Mouse (Mus musculus) heart, embryonic 11.5 days (tissue): ENCODE measurements around the gene Casq1. TPM values are rescaled to one million over a fixed set of nuclear protein-coding genes. Genes with fewer than 3 reads are reported as not detected.

Source experiments
- ATAC-seq: fragments of 200-750 bp; cut with Nextera tagmentation; replicated peaks from 2 replicates; pipeline ENCODE4 v1.8.0; 2017; ENCODE audit warnings: moderate library complexity; ENCODE audit not compliant: insufficient number of reproducible peaks, low FRiP score, low TSS enrichment
- H3K27ac ChIP-seq: fragments of 300-500 bp; sonication (generic); 2 replicates; pipeline ENCODE4 v1.5.1; 2014; ENCODE audit warnings: mild to moderate bottlenecking, low read depth, low read length
- H3K27me3 ChIP-seq: fragments of 300-500 bp; sonication (generic); 2 replicates; pipeline ENCODE4 v1.6.1; 2014; ENCODE audit warnings: mild to moderate bottlenecking, low read length, mixed read lengths; ENCODE audit not compliant: control insufficient read depth, insufficient read depth
- H3K36me3 ChIP-seq: fragments of 300-500 bp; sonication (generic); 2 replicates; pipeline ENCODE4 v1.6.1; 2014; ENCODE audit warnings: mild to moderate bottlenecking, low read length, moderate library complexity, mixed read lengths; ENCODE audit not compliant: control insufficient read depth, insufficient read depth
- H3K4me1 ChIP-seq: fragments of 300-500 bp; sonication (generic); 2 replicates; pipeline ENCODE4 v1.6.1; 2014; ENCODE audit warnings: low read length; ENCODE audit not compliant: control insufficient read depth, insufficient read depth
- H3K4me2 ChIP-seq: fragments of 300-500 bp; sonication (generic); 2 replicates; pipeline ENCODE4 v1.6.1; 2014; ENCODE audit warnings: mild to moderate bottlenecking, moderate library complexity
- H3K4me3 ChIP-seq: fragments of 300-500 bp; sonication (generic); 2 replicates; pipeline ENCODE4 v1.5.1; 2014; ENCODE audit warnings: low read depth, low read length
- H3K9ac ChIP-seq: fragments of 300-500 bp; sonication (generic); 2 replicates; pipeline ENCODE4 v1.6.1; 2014; ENCODE audit warnings: mild to moderate bottlenecking, low read depth, low read length, moderate library complexity
- H3K9me3 ChIP-seq: fragments of 300-500 bp; sonication (generic); replicated peaks from 2 replicates; pipeline ENCODE4 v1.6.1; 2016; ENCODE audit warnings: low read length; ENCODE audit not compliant: control insufficient read depth
- WGBS: fragments of 180-500 bp; shearing (Covaris S2); extraction: QIAGEN DNeasy Blood & Tissue Kit; methylation state at CpG from one replicate; pipeline ENCODE4 v1.1.7; 2014; ENCODE audit not compliant: insufficient replicate concordance; 5-methylcytosine and 5-hydroxymethylcytosine counted together
- polyA plus RNA-seq: library from polyadenylated mRNA; unstranded; fragments of >200 nt; fragmentation: Nextera tagmentation; extraction: Ambion mirVana; gene quantifications from 2 replicates; pipeline ENCODE4 v1.2.1, GENCODE M21; 2014

Casq1 gene
- polyA plus RNA-seq, 1 experiment from 2014 or later = 205 TPM

- 0 out of 2 replicates have a peak, but pooled peaks have one; percentile 7 for ATAC-seq
- H3K4me1 ChIP-seq = peaks cover 59% of the 10 kb centered on the region
- H3K36me3 ChIP-seq = peaks cover 13% of the 10 kb centered on the region; the same call in 1 of the 2 replicates
- no peak overlapping the region for H3K9ac ChIP-seq
- 38% methylated on average over 2 of the region's 2 CpGs for WGBS
- no peaks in the 10 kb centered on the region for H3K9me3 ChIP-seq
- H3K4me2 ChIP-seq = peak overlapping the region; percentile 3; the same call in 1 of the 2 replicates
- H3K27me3 ChIP-seq = no peaks in the 10 kb centered on the region
- no peak overlapping the region for H3K4me3 ChIP-seq
- peak overlapping the region; percentile 82 for H3K27ac ChIP-seq
Observed at GRCm38 (mm10) chr1:172202894-172203522, 16.7 kb downstream of the Casq1 start.

DNA sequence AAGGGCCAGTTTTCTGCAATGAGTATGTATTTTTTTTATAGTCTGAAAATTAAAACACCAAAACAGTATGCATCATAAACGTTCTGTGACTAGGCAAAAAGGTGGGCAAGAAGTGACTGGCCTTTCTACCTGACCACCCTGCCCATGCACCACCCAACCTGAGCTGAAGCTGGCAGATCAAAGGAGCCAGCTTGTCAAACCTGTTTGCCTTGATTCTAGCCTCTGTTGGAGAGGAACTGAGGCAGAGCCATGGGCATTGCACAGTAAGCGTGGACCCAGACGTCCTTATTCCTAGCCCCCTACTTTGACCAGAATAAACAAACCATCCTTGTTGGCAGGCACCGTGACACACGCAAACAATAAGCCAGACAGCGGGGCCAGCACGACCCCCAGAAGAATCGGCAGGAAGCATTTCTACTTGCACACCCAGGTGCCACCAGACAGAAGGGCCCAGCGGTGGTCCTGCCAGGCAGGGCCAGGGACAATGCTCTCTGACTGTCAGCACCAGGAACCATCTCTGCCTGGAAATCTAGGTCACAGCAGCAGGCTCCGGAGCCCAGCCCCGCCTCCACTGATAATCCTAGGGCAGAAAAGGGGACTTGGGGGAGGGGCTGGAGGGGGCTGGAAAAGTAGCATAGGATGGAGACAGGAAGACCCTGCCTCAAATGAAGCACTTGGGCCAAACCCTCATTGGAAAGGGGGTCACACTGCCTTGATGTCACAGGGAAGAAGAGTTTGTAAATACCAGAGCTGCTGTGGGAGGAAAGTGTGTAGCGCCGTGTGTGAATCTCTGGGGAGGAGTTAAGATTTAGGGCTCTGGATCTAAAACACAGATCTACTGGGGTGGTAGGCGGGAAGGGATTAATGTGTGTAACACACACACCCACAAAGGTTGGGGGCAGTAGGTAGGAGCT, 17.4 kb downstream of the Casq1 start:
- H3K9ac ChIP-seq = peak overlapping the region; percentile 48; the same call in 1 of the 2 replicates
- no peaks in the 10 kb centered on the region for H3K9me3 ChIP-seq
- WGBS = 12% methylated on average over 14 of the region's 14 CpGs
- H3K4me1 ChIP-seq = peaks cover 56% of the 10 kb centered on the region
- no peak for ATAC-seq
- 0 out of 2 replicates have a peak overlapping the region, but pooled peaks have one; percentile 8 for H3K4me3 ChIP-seq
- H3K27ac ChIP-seq = peak overlapping the region; percentile 82
- peak overlapping the region; percentile 49 for H3K4me2 ChIP-seq
- peaks cover 13% of the 10 kb centered on the region; the same call in 1 of the 2 replicates for H3K36me3 ChIP-seq
- no peaks in the 10 kb centered on the region for H3K27me3 ChIP-seq

DNA sequence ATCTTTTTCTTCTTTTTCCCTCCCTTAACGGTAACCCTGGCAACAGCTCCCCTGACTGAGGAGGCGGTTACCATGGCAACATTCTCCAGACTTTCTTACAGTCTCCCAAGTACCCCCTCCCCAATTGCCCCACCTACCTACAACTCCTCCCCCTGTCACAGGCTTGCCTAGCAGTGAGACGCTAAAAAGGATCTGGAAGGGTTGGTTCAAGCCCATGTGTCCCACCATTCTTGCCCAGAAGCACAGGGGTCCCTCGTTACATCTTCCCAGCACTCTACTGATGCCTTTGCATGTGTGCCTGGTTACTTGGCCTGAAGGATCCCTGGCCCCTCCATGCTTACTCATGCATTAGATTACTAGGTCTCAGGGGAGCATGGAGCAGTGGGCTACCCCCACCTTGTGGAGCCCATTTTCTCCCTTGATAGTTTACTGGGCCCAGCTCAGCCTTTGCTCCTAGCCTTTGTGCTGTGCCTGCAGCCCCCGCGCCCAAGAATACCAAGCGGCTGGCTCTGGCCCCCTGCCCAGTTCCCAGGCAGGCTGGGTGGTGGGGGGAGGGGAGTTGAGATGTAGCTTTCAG, 18.7 kb downstream of the Casq1 start:
- peaks cover 50% of the 10 kb centered on the region for H3K4me1 ChIP-seq

DNA sequence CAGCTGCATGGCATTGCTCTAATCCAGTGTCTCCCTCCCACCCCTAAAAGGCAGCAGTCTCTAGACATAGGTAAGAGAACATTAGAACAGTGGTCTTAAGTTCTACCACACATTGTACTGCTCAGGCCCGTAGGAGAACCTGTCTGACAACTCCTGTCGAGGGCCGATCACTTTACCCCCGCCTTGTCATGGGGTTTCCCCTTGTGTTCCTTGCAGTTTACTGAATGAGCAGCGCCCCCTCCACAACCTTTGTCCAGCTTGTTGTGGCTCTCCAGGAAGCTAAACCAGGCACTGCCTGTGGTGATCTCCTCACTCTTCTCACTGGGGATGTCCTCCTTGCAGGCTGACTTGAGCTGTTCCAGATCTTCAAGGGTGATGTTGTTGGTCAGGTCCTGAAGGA, 19.5 kb downstream of the Casq1 start:
- Histone ChIP-seq H3K9me3 (no peaks in the 10 kb centered on the region), H3K4me1 (peaks cover 44% of the 10 kb centered on the region), H3K27ac (no peak overlapping the region), H3K4me2 (no peak overlapping the region), H3K36me3 (peaks cover 29% of the 10 kb centered on the region), H3K4me3 (no peak overlapping the region), H3K27me3 (no peaks in the 10 kb centered on the region), H3K9ac (no peak overlapping the region)
- ATAC-seq = no peak
- 84% methylated on average over 5 of the region's 5 CpGs for WGBS

More for the DNA sequence above, 18.7 kb downstream of the Casq1 start:
- WGBS = 46% methylated on average over 7 of the region's 7 CpGs
- no peak overlapping the region for H3K27ac ChIP-seq
- H3K4me3 ChIP-seq = no peak overlapping the region
- H3K4me2 ChIP-seq = no peak overlapping the region
- no peak for ATAC-seq
- peaks cover 23% of the 10 kb centered on the region for H3K36me3 ChIP-seq
- H3K9ac ChIP-seq = no peak overlapping the region
- H3K9me3 ChIP-seq = no peaks in the 10 kb centered on the region
- H3K27me3 ChIP-seq = no peaks in the 10 kb centered on the region

GRCm38 (mm10) chr1:172198996-172199395, 20.7 kb downstream of the Casq1 start:
- H3K27me3 ChIP-seq = no peaks in the 10 kb centered on the region
- H3K36me3 ChIP-seq = peaks cover 33% of the 10 kb centered on the region
- no peak overlapping the region for H3K27ac ChIP-seq
- no peak for ATAC-seq
- H3K4me3 ChIP-seq = no peak overlapping the region
- H3K9ac ChIP-seq = no peak overlapping the region
- H3K4me2 ChIP-seq = no peak overlapping the region
- peaks cover 38% of the 10 kb centered on the region for H3K4me1 ChIP-seq
- WGBS = 89% methylated on average over 4 of the region's 4 CpGs
- H3K9me3 ChIP-seq = no peaks in the 10 kb centered on the region

DNA sequence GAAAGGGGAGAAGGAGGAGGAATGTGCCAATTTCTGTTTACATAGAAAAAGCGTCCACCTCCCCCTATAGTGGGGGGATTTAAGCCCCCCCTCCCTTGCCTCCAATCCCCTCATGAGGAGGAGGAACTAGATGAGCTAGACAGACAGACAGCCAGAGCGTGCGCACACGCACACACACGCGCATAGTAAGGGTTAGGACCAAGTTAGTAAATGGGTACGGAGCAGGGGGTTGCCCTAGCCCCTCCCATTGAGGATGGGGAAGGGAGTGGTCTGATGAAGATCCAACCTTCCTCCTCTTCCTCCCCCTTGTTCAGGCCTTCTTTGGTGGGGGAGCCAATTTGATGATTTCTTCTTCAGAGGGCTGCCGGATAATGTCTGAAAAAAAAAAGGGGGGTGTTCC, 21.4 kb downstream of the Casq1 start:
- no peak overlapping the region for H3K4me2 ChIP-seq
- 87% methylated on average over 8 of the region's 8 CpGs for WGBS
- ATAC-seq = no peak
- H3K27me3 ChIP-seq = no peaks in the 10 kb centered on the region
- H3K4me1 ChIP-seq = peaks cover 31% of the 10 kb centered on the region
- H3K9ac ChIP-seq = no peak overlapping the region
- no peak overlapping the region for H3K27ac ChIP-seq
- H3K4me3 ChIP-seq = no peak overlapping the region
- H3K36me3 ChIP-seq = peaks cover 36% of the 10 kb centered on the region
- no peaks in the 10 kb centered on the region for H3K9me3 ChIP-seq

GRCm38 (mm10) chr1:172197851-172198250, 21.8 kb downstream of the Casq1 start:
- Histone ChIP-seq H3K9ac (no peak overlapping the region), H3K4me1 (peaks cover 26% of the 10 kb centered on the region), H3K27me3 (no peaks in the 10 kb centered on the region), H3K9me3 (no peaks in the 10 kb centered on the region), H3K36me3 (peaks cover 36% of the 10 kb centered on the region), H3K27ac (no peak overlapping the region), H3K4me2 (no peak overlapping the region), H3K4me3 (no peak overlapping the region)
- WGBS = 71% methylated on average over 5 of the region's 5 CpGs
- ATAC-seq = no peak

DNA sequence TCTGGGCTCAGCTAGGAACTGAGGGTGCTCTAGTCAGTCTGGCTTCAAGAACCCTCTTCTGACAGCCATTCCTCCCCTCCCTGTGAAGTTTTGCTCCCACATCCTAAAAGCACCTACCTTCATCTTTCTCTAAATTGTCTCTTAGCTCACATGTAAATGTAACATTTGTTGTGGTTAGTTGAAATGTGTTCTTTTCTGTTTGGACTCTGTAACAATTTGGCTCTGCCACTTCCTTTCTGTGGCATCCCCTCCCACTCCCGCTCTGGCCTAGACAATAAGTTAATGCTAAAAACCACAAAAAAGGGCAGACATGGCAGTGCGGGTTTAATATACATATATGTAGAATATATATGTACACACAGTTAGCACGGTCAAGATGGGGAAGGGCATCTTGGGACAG, 22.5 kb downstream of the Casq1 start:
- H3K27me3 ChIP-seq = no peaks in the 10 kb centered on the region
- no peak for ATAC-seq
- WGBS = 81% methylated on average over 3 of the region's 3 CpGs

More for the DNA sequence above, 22.5 kb downstream of the Casq1 start:
- Histone ChIP-seq H3K4me3 (no peak overlapping the region), H3K9me3 (no peaks in the 10 kb centered on the region), H3K4me1 (peaks cover 19% of the 10 kb centered on the region), H3K36me3 (peaks cover 42% of the 10 kb centered on the region), H3K9ac (no peak overlapping the region), H3K27ac (no peak overlapping the region), H3K4me2 (no peak overlapping the region)
